Mouse (Mus musculus) lung, postnatal 0 days (tissue): ENCODE data around the gene Unc93a. TPM values are rescaled to one million over a fixed set of nuclear protein-coding genes. Genes with fewer than 3 reads are reported as not detected.
"Not testable (repeated sequence)": the region's sequence is repeated elsewhere in the genome, so short reads cannot be mapped to it uniquely, and the experiment has no call there.

Experiments
- ATAC-seq: fragments of 200-750 bp; cut with Nextera tagmentation; 2 replicates; pipeline ENCODE4 v1.8.0; 2017; ENCODE audit warnings: moderate library complexity
- DNase-seq: peaks from one replicate; pipeline ENCODE4 v3.0.0-alpha.2; 2016; ENCODE audit warnings: low spot score
- H3K27ac ChIP-seq: fragments of 300-500 bp; sonication (generic); 2 replicates; pipeline ENCODE4 v1.5.1; 2014; ENCODE audit warnings: antibody characterized with exemption, mild to moderate bottlenecking, low read length, mixed read lengths
- H3K27me3 ChIP-seq: fragments of 300-500 bp; sonication (generic); replicated peaks from 2 replicates; pipeline ENCODE4 v1.6.1; 2014; ENCODE audit warnings: low read length, mixed read lengths; ENCODE audit not compliant: insufficient read depth
- H3K36me3 ChIP-seq: fragments of 300-500 bp; sonication (generic); 2 replicates; pipeline ENCODE4 v1.6.1; 2014; ENCODE audit warnings: low read length, mixed read lengths; ENCODE audit not compliant: insufficient read depth
- H3K4me1 ChIP-seq: fragments of 300-500 bp; sonication (generic); 2 replicates; pipeline ENCODE4 v1.6.1; 2014; ENCODE audit warnings: antibody characterized with exemption, low read depth, low read length, mixed read lengths; ENCODE audit not compliant: insufficient read depth
- H3K4me2 ChIP-seq: fragments of 300-500 bp; sonication (generic); replicated peaks from 2 replicates; pipeline ENCODE4 v1.6.1; 2014; ENCODE audit warnings: low read depth, mild to moderate bottlenecking, low read length, moderate library complexity, mixed read lengths
- H3K4me3 ChIP-seq: fragments of 300-500 bp; sonication (generic); 2 replicates; pipeline ENCODE4 v1.5.1; 2014; ENCODE audit warnings: low read depth, low read length
- H3K9ac ChIP-seq: fragments of 300-500 bp; sonication (generic); replicated peaks from 2 replicates; pipeline ENCODE4 v1.6.1; 2014; ENCODE audit warnings: low read depth, mild to moderate bottlenecking
- H3K9me3 ChIP-seq: fragments of 300-500 bp; sonication (generic); 2 replicates; pipeline ENCODE4 v1.6.1; 2016; ENCODE audit warnings: low read length, mixed read lengths
- WGBS: fragments of 180-500 bp; shearing (Covaris S2); extraction: QIAGEN DNeasy Blood & Tissue Kit; methylation state at CpG from one replicate; pipeline ENCODE4 v1.1.7; 2014; 5-methylcytosine and 5-hydroxymethylcytosine counted together
- polyA plus RNA-seq: library from polyadenylated mRNA; unstranded; fragments of >200 nt; fragmentation: Nextera tagmentation; extraction: Ambion mirVana; gene quantifications from 2 replicates; pipeline ENCODE4 v1.2.1, GENCODE M21; 2015

The Unc93a gene
- polyA plus RNA-seq, 1 experiment from 2014 or later: not detected

DNA sequence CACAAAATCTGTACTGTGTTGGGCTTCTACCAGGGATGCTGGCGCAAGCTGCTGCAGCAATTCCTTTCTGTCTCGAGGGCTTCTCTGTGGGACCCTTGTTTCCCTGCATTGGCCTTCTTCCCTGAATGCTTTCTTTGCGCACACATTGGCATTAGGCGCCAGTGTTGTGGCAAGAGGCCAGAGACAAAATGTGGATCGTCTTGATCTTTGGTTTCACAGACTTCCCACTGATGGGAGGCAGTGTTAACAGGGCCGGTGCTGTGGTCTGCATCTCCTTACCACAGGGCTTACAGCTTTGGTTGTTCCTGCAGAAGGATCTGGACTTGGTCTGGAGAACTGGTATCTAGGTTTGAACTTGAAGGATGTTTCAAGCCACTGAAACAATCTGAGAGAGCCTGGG is 3.7 kb upstream of the Unc93a start:
- H3K27ac ChIP-seq, H3K9ac ChIP-seq, H3K27me3 ChIP-seq, H3K4me3 ChIP-seq, DNase-seq, ATAC-seq, H3K4me1 ChIP-seq, H3K4me2 ChIP-seq, H3K36me3 ChIP-seq, H3K9me3 ChIP-seq: not testable (repeated sequence)
- 44% methylated on average over 1 of the region's 6 CpGs for WGBS

DNA sequence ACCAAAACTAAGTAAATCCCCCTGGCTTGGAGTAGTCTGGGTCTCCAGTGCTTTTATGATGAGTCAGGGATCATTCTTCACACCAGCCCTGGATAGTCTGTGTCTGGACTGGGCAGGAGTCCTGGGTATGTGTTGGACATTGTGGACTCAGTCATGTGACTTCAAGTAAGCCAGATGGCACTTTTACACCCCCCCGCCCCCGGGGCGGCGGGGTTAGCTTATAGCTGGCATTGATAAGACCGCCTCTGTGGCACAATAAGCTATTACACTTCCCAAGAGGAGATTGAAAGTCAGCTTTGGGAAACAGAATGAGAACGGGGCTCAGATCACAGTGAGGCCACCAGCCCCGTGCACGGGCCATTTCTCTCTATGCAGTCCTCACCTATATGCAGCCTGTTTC is 742 bp upstream of the Unc93a start:
- not testable (repeated sequence) for H3K27me3 ChIP-seq, H3K27ac ChIP-seq, H3K4me2 ChIP-seq, H3K4me1 ChIP-seq, DNase-seq, ATAC-seq, H3K9ac ChIP-seq, H3K36me3 ChIP-seq, H3K4me3 ChIP-seq, H3K9me3 ChIP-seq
- 86% methylated on average over 8 of the region's 8 CpGs for WGBS

DNA sequence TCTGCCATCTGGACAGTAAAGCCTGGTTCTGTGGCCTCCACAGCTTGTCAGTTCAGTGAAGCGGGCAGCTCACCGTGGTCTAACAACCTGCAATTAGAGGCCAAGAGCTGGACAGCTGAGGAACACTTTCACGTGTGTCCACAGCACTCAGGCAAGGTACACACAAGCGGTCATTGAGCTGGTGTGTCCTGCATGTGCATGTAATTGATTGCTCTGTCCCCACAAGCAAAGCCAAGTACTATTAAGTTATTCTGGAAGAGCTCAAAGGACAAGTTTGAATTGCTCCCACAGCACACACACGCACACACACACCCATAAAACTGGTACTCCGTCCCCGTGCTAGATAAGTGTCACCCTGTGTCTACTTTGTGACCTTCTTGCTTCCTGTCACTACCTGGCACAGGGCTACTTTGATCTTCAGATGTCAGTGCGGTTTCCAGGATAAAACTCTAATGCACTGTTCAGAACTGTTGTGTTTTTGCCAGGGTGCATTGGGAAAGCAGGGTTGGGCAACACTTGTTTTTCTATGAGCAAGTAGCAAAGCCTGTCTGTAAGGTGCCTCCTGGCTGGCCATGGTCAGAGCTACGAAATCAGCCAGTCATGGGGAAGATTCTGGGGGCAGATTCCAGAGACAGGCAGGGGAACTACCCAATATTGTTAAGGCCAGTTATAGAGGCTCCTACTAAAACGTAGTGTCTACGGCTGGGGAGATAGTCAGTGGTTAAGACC is 1.7 kb downstream of the Unc93a start:
- not testable (repeated sequence) for H3K9ac ChIP-seq, H3K27me3 ChIP-seq, H3K4me1 ChIP-seq, H3K4me2 ChIP-seq, DNase-seq, H3K36me3 ChIP-seq, ATAC-seq, H3K4me3 ChIP-seq, H3K9me3 ChIP-seq, H3K27ac ChIP-seq
- WGBS: 72% methylated on average over 8 of the region's 11 CpGs

DNA sequence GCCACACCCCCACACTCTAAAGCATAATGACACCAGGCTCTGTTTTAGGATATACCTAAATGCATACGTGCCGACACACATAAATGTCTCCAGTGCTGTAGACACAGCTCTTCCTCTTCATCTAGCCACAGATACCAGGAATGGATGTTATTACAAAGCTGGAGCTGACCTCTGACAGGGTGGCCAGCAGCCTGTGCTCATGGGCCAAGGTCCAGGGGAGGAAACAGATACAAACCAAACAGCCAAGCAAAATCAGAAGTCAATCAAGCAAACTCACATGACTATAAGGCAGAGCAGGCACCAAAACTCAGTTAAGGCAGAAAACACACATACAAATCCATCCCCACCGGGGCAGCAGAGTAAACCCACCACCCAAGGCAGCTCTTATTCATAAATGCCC is 2.3 kb downstream of the Unc93a start:
- not testable (repeated sequence) for H3K36me3 ChIP-seq, H3K27ac ChIP-seq, H3K4me2 ChIP-seq, ATAC-seq, H3K9me3 ChIP-seq, H3K9ac ChIP-seq, H3K4me3 ChIP-seq, H3K27me3 ChIP-seq, DNase-seq, H3K4me1 ChIP-seq
- WGBS: no CpG with 5 or more reads among the region's 3 CpGs

DNA sequence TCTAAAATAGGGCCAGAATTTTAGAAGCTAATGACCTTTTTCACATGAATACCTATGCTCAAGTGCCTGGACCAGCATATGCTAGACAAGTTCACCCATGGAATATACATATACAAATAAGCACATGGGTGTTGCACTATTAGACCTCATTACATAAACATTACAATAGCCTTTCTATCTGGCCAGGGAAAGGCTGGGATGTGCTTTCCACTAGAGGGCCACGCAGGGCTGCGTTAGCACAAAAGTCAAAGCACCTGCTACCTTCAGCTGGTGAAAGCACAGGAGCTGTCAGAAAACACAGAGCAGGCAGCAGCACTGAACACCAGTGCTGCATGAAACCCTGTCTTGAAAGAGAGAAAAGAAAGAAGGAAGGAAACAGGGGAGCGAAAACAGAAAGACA is 7.4 kb downstream of the Unc93a start:
- not testable (repeated sequence) for H3K9me3 ChIP-seq, ATAC-seq, H3K4me3 ChIP-seq, H3K4me2 ChIP-seq, DNase-seq, H3K9ac ChIP-seq, H3K36me3 ChIP-seq, H3K4me1 ChIP-seq, H3K27me3 ChIP-seq, H3K27ac ChIP-seq
- WGBS: 22% methylated on average over 2 of the region's 3 CpGs

DNA sequence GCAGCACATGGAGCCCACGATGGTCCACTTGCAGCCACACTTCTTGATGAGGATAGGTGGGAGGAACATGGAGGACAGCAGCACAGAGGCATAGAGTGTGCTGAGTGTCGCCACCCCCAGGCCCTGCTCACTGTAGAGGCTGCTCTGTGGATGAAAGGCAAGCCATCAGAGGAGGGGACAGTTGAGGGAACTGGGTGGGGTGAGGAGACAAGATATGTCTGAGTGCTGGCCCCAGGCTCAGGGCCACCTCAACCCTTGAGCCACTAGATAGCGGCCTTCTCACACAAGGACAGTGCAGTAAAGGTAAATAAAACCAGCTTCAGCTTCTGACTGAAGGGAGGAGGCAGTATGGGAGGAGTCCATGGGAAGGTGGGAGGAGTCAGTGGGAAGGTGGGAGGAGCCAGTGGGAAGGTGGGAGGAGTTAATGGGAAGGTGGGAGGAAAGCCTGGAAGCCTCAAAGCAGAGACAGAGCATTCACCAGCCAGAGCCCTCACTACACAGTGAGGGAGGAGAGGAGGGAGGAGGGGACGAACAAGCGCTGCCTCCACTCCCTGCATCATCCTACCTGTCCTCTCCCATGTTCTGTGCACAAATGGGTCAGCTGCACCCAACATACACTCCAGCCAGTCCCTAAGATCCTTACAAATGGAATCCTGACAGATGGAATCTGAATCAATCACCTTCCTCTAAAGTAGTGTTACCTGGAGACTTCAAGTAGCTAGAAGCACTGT is 8.1 kb downstream of the Unc93a start:
- not testable (repeated sequence) for DNase-seq, H3K4me1 ChIP-seq, H3K9me3 ChIP-seq, H3K36me3 ChIP-seq, H3K4me2 ChIP-seq, H3K4me3 ChIP-seq, H3K27ac ChIP-seq, H3K27me3 ChIP-seq, H3K9ac ChIP-seq
- 87% methylated on average over 2 of the region's 5 CpGs for WGBS
- ATAC-seq: peak; percentile 26; the same call in 1 of the 2 replicates

DNA sequence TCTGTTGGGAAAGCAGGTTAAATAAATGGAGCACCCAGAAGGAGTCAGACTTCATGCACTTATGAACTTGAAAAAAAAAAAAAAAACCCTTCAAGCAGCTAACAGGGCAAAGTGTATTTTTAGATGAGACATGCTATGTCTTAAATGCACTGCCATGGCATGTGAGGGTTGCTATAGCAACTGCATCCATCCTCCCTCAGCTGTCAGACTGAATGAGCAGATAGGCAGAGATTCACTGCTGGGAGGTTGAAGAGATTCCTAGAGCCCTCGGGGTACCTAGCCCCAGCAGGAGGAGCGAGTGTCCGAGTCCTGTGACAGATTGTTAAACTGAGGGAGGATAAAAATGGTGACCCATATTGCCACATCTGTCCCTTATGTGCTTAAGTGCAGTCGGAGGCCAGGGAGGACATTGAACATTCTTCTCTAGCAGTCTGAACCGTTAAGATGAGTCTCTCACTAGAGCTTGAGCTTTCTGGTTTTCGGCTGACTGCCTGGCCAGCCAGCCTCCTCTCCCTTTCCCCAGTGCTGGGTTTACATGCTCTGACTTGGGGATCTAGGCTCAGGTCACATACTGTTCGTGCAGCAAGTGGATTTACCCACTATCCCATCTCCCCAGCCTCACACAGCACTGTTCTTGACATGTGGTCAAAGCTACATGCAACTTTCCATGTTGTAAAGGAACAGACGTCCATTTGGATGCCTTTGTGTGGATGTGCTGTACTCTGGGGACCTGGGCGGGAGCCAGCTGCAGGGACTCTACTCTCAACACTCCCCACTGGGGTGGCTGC is 18.9 kb downstream of the Unc93a start:
- H3K4me1 ChIP-seq, H3K4me3 ChIP-seq, H3K4me2 ChIP-seq, H3K27ac ChIP-seq, H3K36me3 ChIP-seq, DNase-seq, H3K9me3 ChIP-seq, H3K27me3 ChIP-seq, H3K9ac ChIP-seq, ATAC-seq: not testable (repeated sequence)
- WGBS: 36% methylated on average over 3 of the region's 9 CpGs

DNA sequence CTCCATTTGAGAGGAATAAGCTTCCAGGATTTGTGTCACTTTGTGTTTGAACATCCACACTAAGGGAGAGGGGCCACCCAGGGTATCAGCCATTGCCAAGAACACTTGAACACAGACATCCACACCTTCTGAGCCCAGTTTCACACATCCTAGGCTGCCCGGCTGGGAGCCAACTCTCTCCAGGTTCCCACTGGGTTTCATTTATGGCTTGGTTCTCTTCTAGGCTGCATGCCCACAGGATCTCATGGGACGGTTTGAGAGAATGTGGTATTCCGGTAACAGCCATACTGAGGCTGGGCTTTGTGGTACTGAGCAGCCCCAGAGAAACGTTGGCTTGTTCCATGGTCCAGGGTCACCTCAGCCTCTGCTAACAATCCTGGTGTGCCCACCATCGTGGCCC is 25.0 kb downstream of the Unc93a start:
- not testable (repeated sequence) for H3K4me1 ChIP-seq, ATAC-seq, H3K27ac ChIP-seq, H3K36me3 ChIP-seq, H3K9me3 ChIP-seq, H3K4me2 ChIP-seq, H3K27me3 ChIP-seq, H3K4me3 ChIP-seq, DNase-seq, H3K9ac ChIP-seq
- 83% methylated on average over 4 of the region's 5 CpGs for WGBS

DNA sequence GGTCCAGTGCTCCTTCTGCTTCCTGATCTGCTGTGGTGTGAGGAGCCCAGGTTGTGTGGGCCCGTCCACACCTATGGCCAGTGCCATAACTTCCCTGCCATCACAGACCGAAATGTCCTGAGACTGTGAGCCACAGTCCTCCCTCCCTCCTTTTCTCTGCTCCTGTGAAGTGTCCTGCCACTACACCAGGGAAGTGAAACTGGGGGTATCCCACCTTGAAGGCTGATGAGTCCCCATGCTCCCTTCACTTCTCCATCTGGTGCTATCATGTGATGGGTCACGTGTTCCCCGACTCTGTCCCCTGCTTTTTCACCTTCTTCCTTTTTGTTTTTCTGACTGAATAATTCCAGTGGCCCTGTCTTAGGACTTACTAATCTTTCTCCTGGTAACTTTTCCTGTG is 38.6 kb downstream of the Unc93a start:
- H3K4me2 ChIP-seq, DNase-seq, H3K36me3 ChIP-seq, ATAC-seq, H3K4me3 ChIP-seq, H3K9me3 ChIP-seq, H3K4me1 ChIP-seq, H3K9ac ChIP-seq, H3K27ac ChIP-seq, H3K27me3 ChIP-seq: not testable (repeated sequence)
- 67% methylated on average over 2 of the region's 4 CpGs for WGBS
